Mouse (Mus musculus) activated CD4-positive, CD25-positive, alpha-beta regulatory T cell, adult 9 weeks (primary cell): ENCODE measurements around the gene Krtap4-13. TPM values are rescaled to one million over a fixed set of nuclear protein-coding genes. Genes with fewer than 3 reads are reported as not detected.

Experiments used
- polyA plus RNA-seq: library from polyadenylated mRNA; unstranded; fragments of 100-300 nt; shearing (Covaris generic); gene quantifications from one replicate; pipeline ENCODE4 v1.2.1, GENCODE M21; 2017

Krtap4-13 gene
- not detected for polyA plus RNA-seq

DNA sequence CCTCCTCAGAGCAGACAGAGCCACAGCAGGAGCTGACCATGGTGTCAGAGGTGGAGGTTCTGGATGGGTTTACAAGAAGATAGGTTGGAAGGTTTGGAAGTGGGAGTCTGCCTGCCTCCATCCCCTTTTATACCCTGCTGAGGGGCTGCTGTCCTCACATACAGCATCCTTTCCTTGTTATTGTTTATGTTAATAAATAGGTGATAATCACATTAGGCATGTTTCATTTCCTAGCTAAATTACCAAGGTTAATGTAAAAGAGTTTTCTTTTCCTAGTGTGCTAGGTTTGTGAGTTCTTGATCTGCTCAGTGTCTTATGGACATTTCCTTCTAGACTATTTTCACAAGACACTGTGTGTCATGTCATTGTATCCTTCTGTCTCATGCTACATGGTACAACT is at the start of gene Krtap4-13:
Krtap4-13 (minus strand) TSS at position 101 of the 400 bp plus-strand sequence.

GRCm38 (mm10) chr11:99857617-99858016 is 47.9 kb upstream of the Krtap4-13 start, which contains the start of gene Gm11568:
TSS of gene Gm11568 (plus strand) at chr11:99857917.

DNA sequence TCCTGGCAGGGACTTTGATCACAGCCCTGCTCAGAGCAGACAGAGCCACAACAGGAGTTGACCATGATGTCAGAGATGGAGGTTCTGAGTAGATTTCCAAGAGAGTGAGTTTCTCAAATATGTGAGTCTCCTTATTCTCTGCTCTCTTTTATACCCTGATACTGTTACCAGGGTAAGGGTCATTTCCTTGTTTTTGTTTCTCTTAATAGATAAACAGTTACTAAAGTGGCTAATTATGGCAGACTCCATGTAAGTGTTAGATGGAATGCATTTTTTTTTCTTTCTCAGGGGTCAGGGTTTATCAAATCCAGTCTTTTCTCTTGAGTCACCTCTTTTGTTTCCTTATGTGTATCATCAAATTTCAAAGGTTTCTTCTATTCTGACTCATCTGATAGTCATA is 41.8 kb upstream of the Krtap4-13 start, which contains the start of gene Krtap4-16:
Krtap4-16 (minus strand) TSS at position 101 of the 400 bp plus-strand sequence.

GRCm38 (mm10) chr11:99837966-99838365 is 28.3 kb upstream of the Krtap4-13 start, which contains the start of gene 2300003K06Rik:
TSS of gene 2300003K06Rik (minus strand) at chr11:99838066.

GRCm38 (mm10) chr11:99815566-99815965 is 5.9 kb upstream of the Krtap4-13 start, which contains the start of gene Gm11564:
TSS of gene Gm11564 (minus strand) at chr11:99815666.

GRCm38 (mm10) chr11:99804346-99804745 is 5.3 kb downstream of the Krtap4-13 start, which contains the start of gene Gm11554:
TSS of gene Gm11554 (minus strand) at chr11:99804446.

GRCm38 (mm10) chr11:99798832-99799231 is 10.9 kb downstream of the Krtap4-13 start, which contains the start of gene Gm11569:
TSS of gene Gm11569 (minus strand) at chr11:99798932.

GRCm38 (mm10) chr11:99793367-99793766 is 16.3 kb downstream of the Krtap4-13 start, which contains the start of gene Gm11596:
TSS of gene Gm11596 (minus strand) at chr11:99793467.

DNA sequence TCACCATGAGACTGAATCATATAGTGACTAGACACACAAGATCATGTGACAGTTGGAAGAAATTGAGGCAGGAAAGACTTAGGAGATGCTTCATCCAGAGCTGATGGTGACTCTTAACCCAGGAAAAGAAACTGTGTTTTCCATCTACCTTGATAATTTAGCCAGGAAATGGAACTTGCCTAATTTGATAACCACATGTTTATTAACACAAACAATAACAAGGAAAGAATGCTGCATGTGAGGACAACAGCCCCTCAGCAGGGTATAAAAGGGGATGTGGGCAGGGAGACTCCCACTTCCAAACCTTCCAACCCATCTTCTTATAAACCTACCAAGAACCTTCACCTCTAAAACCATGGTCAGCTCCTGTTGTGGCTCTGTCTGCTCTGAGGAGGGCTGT is 24.8 kb downstream of the Krtap4-13 start, which contains the start of gene Krtap4-9:
Krtap4-9 (plus strand) TSS at position 301 of the 400 bp plus-strand sequence.

GRCm38 (mm10) chr11:99780604-99781003 is 29.1 kb downstream of the Krtap4-13 start, which contains the start of gene Krtap4-8:
TSS of gene Krtap4-8 (minus strand) at chr11:99780704.

DNA sequence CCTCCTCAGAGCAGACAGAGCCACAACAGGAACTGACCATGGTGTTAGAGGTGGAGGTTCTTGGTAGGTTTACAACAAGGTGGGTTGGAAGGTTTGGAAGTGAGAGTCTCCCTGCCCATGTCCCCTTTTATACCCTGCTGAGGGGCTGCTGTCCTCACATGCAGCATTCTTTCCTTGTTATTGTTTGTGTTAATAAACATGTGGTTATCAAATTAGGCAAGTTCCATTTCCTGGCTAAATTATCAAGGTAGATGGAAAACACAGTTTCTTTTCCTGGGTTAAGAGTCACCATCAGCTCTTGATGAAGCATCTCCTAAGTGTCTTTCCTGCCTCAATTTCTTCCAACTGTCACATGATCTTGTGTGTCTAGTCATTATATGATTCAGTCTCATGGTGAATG is 36.9 kb downstream of the Krtap4-13 start, which contains the start of gene Gm11595:
Gm11595 (minus strand) TSS at position 101 of the 400 bp plus-strand sequence.

Other genes starting within 250 kb of the Krtap4-13 start
- gene Krtap3-1, start 243.3 kb downstream of the Krtap4-13 start, polyA plus RNA-seq, result not detected
- gene Krtap1-5, start 228.9 kb downstream of the Krtap4-13 start, polyA plus RNA-seq, result not detected
- not detected for gene Krtap1-4, start 226.2 kb downstream of the Krtap4-13 start, polyA plus RNA-seq
- not detected for gene Krtap1-3, start 218.6 kb downstream of the Krtap4-13 start, polyA plus RNA-seq
- gene Krtap9-3, start 211.8 kb downstream of the Krtap4-13 start, polyA plus RNA-seq, result not detected
- not detected for gene Gm11938, start 206.6 kb downstream of the Krtap4-13 start, polyA plus RNA-seq
- not detected for gene Gm11937, start 199.7 kb downstream of the Krtap4-13 start, polyA plus RNA-seq
- not detected for gene Krtap2-4, start 195.0 kb downstream of the Krtap4-13 start, polyA plus RNA-seq
- gene Gm11562, start 189.5 kb downstream of the Krtap4-13 start, polyA plus RNA-seq, result not detected
- not detected for gene Krtap4-1, start 181.7 kb downstream of the Krtap4-13 start, polyA plus RNA-seq
- not detected for gene Krtap4-2, start 174.8 kb downstream of the Krtap4-13 start, polyA plus RNA-seq
- gene Krtap4-7, start 165.8 kb downstream of the Krtap4-13 start, polyA plus RNA-seq, result not detected
- gene Gm11555, start 159.7 kb downstream of the Krtap4-13 start, polyA plus RNA-seq, result not detected
- not detected for gene Gm11563, start 150.9 kb downstream of the Krtap4-13 start, polyA plus RNA-seq
- not detected for gene Krtap4-6, start 143.9 kb downstream of the Krtap4-13 start, polyA plus RNA-seq
- gene Gm14190, start 119.2 kb downstream of the Krtap4-13 start, polyA plus RNA-seq, result not detected
- gene Gm14180, start 75.6 kb downstream of the Krtap4-13 start, polyA plus RNA-seq, result not detected
- not detected for gene Gm11595, start 37.0 kb downstream of the Krtap4-13 start, polyA plus RNA-seq
- not detected for gene Krtap4-8, start 29.2 kb downstream of the Krtap4-13 start, polyA plus RNA-seq
- gene Krtap4-9, start 24.7 kb downstream of the Krtap4-13 start, polyA plus RNA-seq, result not detected
- gene Gm11596, start 16.4 kb downstream of the Krtap4-13 start, polyA plus RNA-seq, result not detected
- gene Gm11569, start 11.0 kb downstream of the Krtap4-13 start, polyA plus RNA-seq, result not detected
- gene Gm11554, start 5.4 kb downstream of the Krtap4-13 start, polyA plus RNA-seq, result not detected
- not detected for gene Gm11564, start 5.8 kb upstream of the Krtap4-13 start, polyA plus RNA-seq
- gene 2300003K06Rik, start 28.2 kb upstream of the Krtap4-13 start, polyA plus RNA-seq, result not detected
- gene Krtap4-16, start 41.7 kb upstream of the Krtap4-13 start, polyA plus RNA-seq, result not detected
- not detected for gene Gm11568, start 48.0 kb upstream of the Krtap4-13 start, polyA plus RNA-seq
- gene Gm11559, start 54.6 kb upstream of the Krtap4-13 start, polyA plus RNA-seq, result not detected
- gene Krtap9-1, start 63.5 kb upstream of the Krtap4-13 start, polyA plus RNA-seq, result not detected
- not detected for gene Gm11567, start 69.3 kb upstream of the Krtap4-13 start, polyA plus RNA-seq
- gene Krtap31-1, start 98.0 kb upstream of the Krtap4-13 start, polyA plus RNA-seq, result not detected
- not detected for gene Gm11565, start 104.9 kb upstream of the Krtap4-13 start, polyA plus RNA-seq
- gene Krtap31-2, start 126.4 kb upstream of the Krtap4-13 start, polyA plus RNA-seq, result not detected
- not detected for gene Krtap9-5, start 138.6 kb upstream of the Krtap4-13 start, polyA plus RNA-seq
- not detected for gene Krtap29-1, start 169.2 kb upstream of the Krtap4-13 start, polyA plus RNA-seq
- not detected for gene Krtap16-1, start 176.7 kb upstream of the Krtap4-13 start, polyA plus RNA-seq
- gene Krtap17-1, start 184.1 kb upstream of the Krtap4-13 start, polyA plus RNA-seq, result not detected
- gene Krt33a, start 206.3 kb upstream of the Krtap4-13 start, polyA plus RNA-seq, result not detected
- not detected for gene Krt33b, start 220.0 kb upstream of the Krtap4-13 start, polyA plus RNA-seq
- gene Krt34, start 231.7 kb upstream of the Krtap4-13 start, polyA plus RNA-seq, result not detected
- not detected for gene Krt31, start 240.7 kb upstream of the Krtap4-13 start, polyA plus RNA-seq